ENCODE assay signal across 8 mouse cellular contexts in genomic region chr10:12911981-12912530, GRCm38 (mm10). TPM values are rescaled to one million over a fixed set of nuclear protein-coding genes. Genes with fewer than 3 reads are reported as not detected.
DNase-seq lines count a peak whose midpoint lies in the region; ATAC-seq lines count a peak whose summit lies in the region.

No protein-coding gene starts in this region.

- H3K27me3 ChIP-seq in intestine, embryonic 14.5 days (replicated peaks; ENCODE audit: control insufficient read depth, insufficient read depth, low read length): no peaks in the 10 kb centered on the region
- no peaks in the 10 kb centered on the region for H3K27me3 ChIP-seq in lung, embryonic 15.5 days

- H3K4me2 ChIP-seq in intestine, embryonic 14.5 days (ENCODE audit: low read length): peak overlapping the region; percentile 36
- peak overlapping the region; percentile 55 for H3K4me2 ChIP-seq in lung, embryonic 15.5 days

- H3K9me3 ChIP-seq in intestine, embryonic 14.5 days (ENCODE audit: control insufficient read depth, low read length): no peaks in the 10 kb centered on the region
- H3K9me3 ChIP-seq in lung, embryonic 15.5 days: no peaks in the 10 kb centered on the region

- no peak overlapping the region for H3K4me3 ChIP-seq in intestine, embryonic 14.5 days (ENCODE audit: low read depth, low read length)
- H3K4me3 ChIP-seq in lung, embryonic 15.5 days: peak overlapping the region; percentile 11

- peak; percentile 17 for DNase-seq in adrenal gland, postnatal 10 days
- no peak for DNase-seq in adrenal gland, adult 18-20 months (ENCODE audit: low spot score in 2 of 2)
- DNase-seq in MEL-GATA-1-ER (ENCODE audit: extremely low read depth, low read depth): peak; percentile 74
- DNase-seq in heart, adult 11 months: peak; percentile 95
- peak; percentile 56 for DNase-seq in intestine, embryonic 14.5 days (ENCODE audit: low spot score)
- peak; percentile 12 to 16 for DNase-seq in right cerebral cortex, postnatal 36 days (ENCODE audit: low spot score in 2 of 2)

- 0 out of 2 replicates have a peak overlapping the region, but pooled peaks have one; percentile 16 for H3K9ac ChIP-seq in intestine, embryonic 14.5 days (ENCODE audit: low read length)
- peak overlapping the region; percentile 33; the same call in 1 of the 2 replicates for H3K9ac ChIP-seq in lung, embryonic 15.5 days

- 38% methylated on average over 11 of the region's 11 CpGs for WGBS in intestine, embryonic 14.5 days
- WGBS in lung, embryonic 15.5 days: 22% methylated on average over 11 of the region's 11 CpGs

- no peaks in the 10 kb centered on the region for H3K36me3 ChIP-seq in intestine, embryonic 14.5 days (ENCODE audit: control insufficient read depth, insufficient read depth, low read length)
- H3K36me3 ChIP-seq in lung, embryonic 15.5 days: no peaks in the 10 kb centered on the region

- H3K27ac ChIP-seq in intestine, embryonic 14.5 days (ENCODE audit: low read depth): 0 out of 2 replicates have a peak overlapping the region, but pooled peaks have one; percentile 33
- peak overlapping the region; percentile 52 for H3K27ac ChIP-seq in lung, embryonic 15.5 days

- ATAC-seq in intestine, embryonic 14.5 days (replicated peaks; ENCODE audit: low FRiP score, low TSS enrichment, low read depth): no peak
- ATAC-seq in lung, embryonic 15.5 days (ENCODE audit: borderline replicate concordance, extremely low read depth, low FRiP score, low TSS enrichment): peak; percentile 53; the same call in 1 of the 2 replicates
- no peak for ATAC-seq in activated CD4-positive, CD25-positive, alpha-beta regulatory T cell, adult 4 months

- H3K4me1 ChIP-seq in intestine, embryonic 14.5 days (replicated peaks; ENCODE audit: control insufficient read depth, insufficient read depth, low read length): no peaks in the 10 kb centered on the region
- peaks cover 18% of the 10 kb centered on the region for H3K4me1 ChIP-seq in lung, embryonic 15.5 days

RNA-seq across cellular contexts. Expression of gene Utrn, which starts 42.9 kb away (rescaled TPM):
- 10 to 100 TPM; 68.5 to 96.0 TPM for total RNA-seq in adrenal gland, postnatal 10 days (2021)
- total RNA-seq in adrenal gland, adult 18-20 months (2021): 10 to 100 TPM; 73.1 to 79.5 TPM
- 55.1 and 55.5 TPM in 2 replicates for polyA plus RNA-seq in intestine, embryonic 14.5 days (2014; fragmentation: Nextera tagmentation; extraction: Ambion mirVana)
- 62.6 and 78.8 TPM in 2 replicates for polyA plus RNA-seq in lung, embryonic 15.5 days (2015; fragmentation: Nextera tagmentation; extraction: Ambion mirVana)
- 100 to 1,000 TPM; 255 to 319 TPM for polyA plus RNA-seq in activated CD4-positive, CD25-positive, alpha-beta regulatory T cell, adult 4 months (2017; shearing (Covaris generic))

RNA-seq across cellular contexts. Expression of gene Stx11, which starts 52.0 kb away (rescaled TPM):
- total RNA-seq in adrenal gland, postnatal 10 days (2021): 1 to 10 TPM; 4.5 to 4.7 TPM
- 10 to 100 TPM in 1 of 2 experiments, 1 to 10 TPM in 1; 6.5 to 11.0 TPM for total RNA-seq in adrenal gland, adult 18-20 months (2021)
- polyA plus RNA-seq in intestine, embryonic 14.5 days (2014; fragmentation: Nextera tagmentation; extraction: Ambion mirVana): 1.9 and 3.2 TPM in 2 replicates
- polyA plus RNA-seq in lung, embryonic 15.5 days (2015; fragmentation: Nextera tagmentation; extraction: Ambion mirVana): 2.0 and 5.3 TPM in 2 replicates
- 10 to 100 TPM; 18.9 to 19.6 TPM for polyA plus RNA-seq in activated CD4-positive, CD25-positive, alpha-beta regulatory T cell, adult 4 months (2017; shearing (Covaris generic))

Comparison
In these comparisons a context has a peak if more than half of its experiments do, and no peak if none do; other contexts are left out.
1. DNase-seq: peak in adrenal gland, postnatal 10 days (single experiment), MEL-GATA-1-ER (single experiment), heart, adult 11 months (single experiment), intestine, embryonic 14.5 days (single experiment) and right cerebral cortex, postnatal 36 days (2 of 2); none in adrenal gland, adult 18-20 months (0 of 2).